Mouse (Mus musculus) heart, adult 2 months (tissue): ENCODE results near the gene Tspear.

Experiments
- CTCF ChIP-seq: fragments of 200-600 bp; IDR thresholded peaks from 2 replicates; pipeline ENCODE4 v1.8.1; 2022; ENCODE audit warnings: antibody characterized with exemption, mild to moderate bottlenecking, moderate library complexity
- EP300 ChIP-seq: fragments of 200-500 bp; IDR thresholded peaks from 2 replicates; pipeline ENCODE4 v1.6.1; 2011; ENCODE audit warnings: low read depth, low read length, control low read depth; ENCODE audit not compliant: insufficient read depth

DNA sequence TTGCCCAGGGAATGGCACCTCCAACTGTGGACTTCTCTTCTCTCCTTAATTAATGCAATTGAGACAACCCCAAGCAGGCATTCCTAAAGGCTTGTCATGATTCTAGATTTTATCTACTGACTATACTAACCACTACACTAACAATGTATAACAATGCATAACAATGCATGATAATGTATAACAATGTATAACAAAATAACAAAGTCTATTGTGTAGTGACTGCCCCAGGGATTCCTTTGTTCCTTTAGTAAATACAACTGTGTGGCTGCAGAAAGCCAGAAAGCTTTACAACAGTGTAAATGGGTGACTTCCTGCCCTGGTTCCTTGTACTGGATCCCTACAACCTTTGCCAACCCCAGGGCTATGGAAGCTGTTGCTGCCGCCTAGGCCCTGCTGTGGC is 49.6 kb downstream of the Tspear start:
- TF ChIP-seq CTCF: no peak
- no peak for TF ChIP-seq EP300
